Mouse (Mus musculus): ENCODE data around the gene D5Ertd579e. TPM values are rescaled to one million over a fixed set of nuclear protein-coding genes. Genes with fewer than 3 reads are reported as not detected.
A peak's percentile ranks its signal among the peaks of the same experiment; 100 is the strongest.

D5Ertd579e gene
- total and polyA plus RNA-seq, 2 experiments = 12.7 to 31.5 TPM

DNA sequence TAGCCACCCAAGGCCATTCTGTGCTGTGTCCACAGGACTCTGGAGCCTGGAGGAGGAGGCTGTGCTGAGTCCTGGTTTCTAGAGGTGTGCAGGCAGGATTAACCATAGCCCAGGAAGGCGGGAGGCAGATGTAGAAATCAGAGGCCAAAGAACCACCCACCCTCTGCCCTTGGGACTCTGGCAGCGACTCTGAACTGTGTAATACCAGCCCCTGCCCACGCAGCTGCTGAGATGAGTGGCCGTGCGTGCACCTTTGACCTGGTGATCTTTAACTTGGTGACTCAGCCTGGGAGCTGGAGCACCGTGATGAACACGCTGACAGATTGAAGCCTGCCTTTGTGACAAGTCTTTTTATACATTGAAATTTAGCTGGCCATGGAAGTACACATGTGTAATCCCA is 28.4 kb upstream of the D5Ertd579e start:
- no peaks in the 10 kb centered on the region for H3K27me3 ChIP-seq (ENCODE audit: control insufficient read depth, insufficient read depth, low read length)
- TF ChIP-seq CTCF (IDR thresholded peaks at IDR 0.05; ENCODE audit: low read depth, low read length) (no peak), POLR2A (IDR thresholded peaks at IDR 0.05; ENCODE audit: extremely low read depth, insufficient read depth, low read length) (no peak)
- H3K4me3 ChIP-seq (ENCODE audit: insufficient read depth, low read depth, low read length) = no peak overlapping the region
- WGBS = 15% methylated on average over 7 of the region's 7 CpGs
- H3K27ac ChIP-seq (replicated peaks; ENCODE audit: insufficient read depth, low read depth, low read length) = peak overlapping the region; percentile 68
- H3K36me3 ChIP-seq (ENCODE audit: control insufficient read depth, insufficient read depth, low read length) = no peaks in the 10 kb centered on the region
- H3K9ac ChIP-seq (ENCODE audit: low read depth, low read length) = no peak overlapping the region
- peak; percentile 98 for DNase-seq (ENCODE audit: extremely low read depth, low read depth, low spot score)
- no peaks in the 10 kb centered on the region for H3K79me2 ChIP-seq (ENCODE audit: control insufficient read depth, insufficient read depth, low read length)
- peaks cover 23% of the 10 kb centered on the region for H3K4me1 ChIP-seq (ENCODE audit: control insufficient read depth, insufficient read depth, low read length)

DNA sequence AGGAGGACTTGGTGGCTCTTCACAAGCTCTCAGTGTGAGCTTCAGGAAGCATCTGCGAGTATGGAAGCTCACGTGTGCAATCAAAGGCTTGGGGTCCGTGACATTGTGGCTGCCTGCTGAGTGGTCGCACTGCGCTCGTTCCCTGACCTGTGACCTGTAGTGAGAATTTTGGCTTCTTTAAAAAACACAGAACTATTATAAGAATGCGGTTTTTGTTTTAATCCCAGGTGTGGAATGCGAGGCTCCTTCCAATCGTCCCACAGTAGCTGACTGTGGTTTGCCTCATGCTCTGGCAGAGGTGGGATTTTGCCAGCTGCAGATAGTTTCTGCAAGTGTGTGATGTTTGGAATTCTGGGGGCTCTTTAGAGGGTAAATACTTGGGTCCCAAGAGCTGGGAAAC is 27.5 kb upstream of the D5Ertd579e start:
- no peaks in the 10 kb centered on the region for H3K27me3 ChIP-seq (ENCODE audit: control insufficient read depth, insufficient read depth, low read length)
- TF ChIP-seq POLR2A (IDR thresholded peaks at IDR 0.05; ENCODE audit: extremely low read depth, insufficient read depth, low read length) (no peak), CTCF (IDR thresholded peaks at IDR 0.05; ENCODE audit: low read depth, low read length) (no peak)
- peak overlapping the region; percentile 68 for H3K27ac ChIP-seq (replicated peaks; ENCODE audit: insufficient read depth, low read depth, low read length)
- peaks cover 16% of the 10 kb centered on the region for H3K4me1 ChIP-seq (ENCODE audit: control insufficient read depth, insufficient read depth, low read length)
- H3K9ac ChIP-seq (ENCODE audit: low read depth, low read length) = no peak overlapping the region
- DNase-seq (ENCODE audit: extremely low read depth, low read depth, low spot score) = no peak
- H3K4me3 ChIP-seq (ENCODE audit: insufficient read depth, low read depth, low read length) = no peak overlapping the region
- H3K79me2 ChIP-seq (ENCODE audit: control insufficient read depth, insufficient read depth, low read length) = no peaks in the 10 kb centered on the region
- no peaks in the 10 kb centered on the region for H3K36me3 ChIP-seq (ENCODE audit: control insufficient read depth, insufficient read depth, low read length)
- 92% methylated on average over 9 of the region's 9 CpGs for WGBS

DNA sequence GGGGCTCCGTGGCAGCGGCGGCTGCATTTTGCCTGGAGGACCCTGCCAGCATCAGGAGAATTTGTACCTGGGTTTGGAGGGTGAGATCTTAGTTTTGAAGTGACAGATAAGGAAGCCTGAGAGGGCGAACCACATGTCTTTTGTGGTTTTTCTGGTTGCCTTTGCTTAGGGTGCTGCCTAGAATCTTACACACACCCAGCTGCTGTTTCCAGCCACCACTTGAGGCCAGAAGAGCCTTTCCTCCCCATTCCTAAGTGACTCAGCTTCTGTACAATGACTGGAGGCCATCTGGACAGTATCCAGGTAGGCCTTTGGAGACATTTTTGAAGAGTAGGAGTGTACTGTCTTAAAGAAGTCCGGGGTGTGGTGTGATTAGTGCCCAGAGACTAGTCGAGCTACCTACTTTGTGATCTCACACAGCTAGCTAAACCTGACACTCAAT is 26.6 kb upstream of the D5Ertd579e start:
- H3K27me3 ChIP-seq (ENCODE audit: control insufficient read depth, insufficient read depth, low read length) = no peaks in the 10 kb centered on the region
- 87% methylated on average over 6 of the region's 6 CpGs for WGBS
- no peak overlapping the region for H3K4me3 ChIP-seq (ENCODE audit: insufficient read depth, low read depth, low read length)
- peaks cover 8% of the 10 kb centered on the region for H3K4me1 ChIP-seq (ENCODE audit: control insufficient read depth, insufficient read depth, low read length)
- H3K9ac ChIP-seq (ENCODE audit: low read depth, low read length) = no peak overlapping the region
- TF ChIP-seq CTCF (IDR thresholded peaks at IDR 0.05; ENCODE audit: low read depth, low read length) (no peak), POLR2A (IDR thresholded peaks at IDR 0.05; ENCODE audit: extremely low read depth, insufficient read depth, low read length) (no peak)
- no peak overlapping the region for H3K27ac ChIP-seq (replicated peaks; ENCODE audit: insufficient read depth, low read depth, low read length)
- no peaks in the 10 kb centered on the region for H3K79me2 ChIP-seq (ENCODE audit: control insufficient read depth, insufficient read depth, low read length)
- no peak for DNase-seq (ENCODE audit: extremely low read depth, low read depth, low spot score)
- H3K36me3 ChIP-seq (ENCODE audit: control insufficient read depth, insufficient read depth, low read length) = no peaks in the 10 kb centered on the region

DNA sequence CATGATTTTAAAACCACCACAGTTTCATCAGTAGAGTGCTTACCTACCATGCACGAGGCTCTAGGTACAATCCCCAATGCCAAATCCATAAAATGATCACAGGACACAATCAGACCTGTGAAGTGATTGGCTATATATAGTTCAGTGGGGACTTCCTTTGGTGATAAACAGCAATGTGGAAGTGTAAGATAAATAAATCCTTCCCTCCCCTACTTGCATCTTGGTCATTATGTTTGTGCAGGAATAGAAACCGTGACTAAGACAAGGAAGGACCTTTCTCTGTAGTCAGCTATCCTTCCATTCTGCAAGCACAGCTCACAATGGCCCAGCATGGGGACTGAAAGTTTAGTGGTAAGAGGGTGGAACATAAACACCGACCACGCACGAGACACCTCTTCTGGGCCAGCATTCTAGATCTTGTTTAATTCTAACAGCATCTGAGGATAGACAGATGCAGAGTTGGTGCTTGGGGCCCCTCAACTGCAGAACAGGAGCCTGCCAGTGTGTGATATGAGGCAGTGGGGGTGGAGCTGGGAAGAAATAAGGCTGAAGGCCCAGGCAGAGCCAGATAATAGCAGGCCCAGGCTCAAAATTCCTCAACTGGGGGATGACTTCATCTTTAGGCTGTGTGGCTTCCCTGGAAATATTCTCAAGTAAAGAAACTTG is 25.0 kb upstream of the D5Ertd579e start:
- no peak overlapping the region for H3K9ac ChIP-seq (ENCODE audit: low read depth, low read length)

DNA sequence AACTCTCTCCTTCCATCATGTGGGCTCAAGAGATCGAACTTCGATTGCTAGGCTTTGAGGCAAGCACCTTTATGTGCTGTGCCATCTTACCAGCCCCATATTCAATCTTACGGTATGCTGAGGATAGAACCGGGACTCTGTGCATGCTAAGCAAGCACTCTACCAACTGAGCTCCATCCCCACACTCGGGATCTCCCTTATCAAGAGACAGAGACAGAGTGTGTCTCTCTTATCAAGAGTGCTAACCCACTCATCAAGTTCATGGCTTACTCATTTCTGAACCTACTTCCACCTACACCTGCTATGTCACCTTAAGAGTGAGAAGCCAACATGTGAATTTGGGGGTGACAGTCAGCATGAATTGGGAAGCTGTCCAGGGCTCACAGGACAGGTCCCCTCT is 24.4 kb upstream of the D5Ertd579e start:
- no peak overlapping the region for H3K4me3 ChIP-seq (ENCODE audit: insufficient read depth, low read depth, low read length)
- TF ChIP-seq POLR2A (IDR thresholded peaks at IDR 0.05; ENCODE audit: extremely low read depth, insufficient read depth, low read length) (no peak), CTCF (IDR thresholded peaks at IDR 0.05; ENCODE audit: low read depth, low read length) (no peak)
- no peak overlapping the region for H3K9ac ChIP-seq (ENCODE audit: low read depth, low read length)
- no peaks in the 10 kb centered on the region for H3K36me3 ChIP-seq (ENCODE audit: control insufficient read depth, insufficient read depth, low read length)
- DNase-seq (ENCODE audit: extremely low read depth, low read depth, low spot score) = no peak
- no peaks in the 10 kb centered on the region for H3K27me3 ChIP-seq (ENCODE audit: control insufficient read depth, insufficient read depth, low read length)
- H3K79me2 ChIP-seq (ENCODE audit: control insufficient read depth, insufficient read depth, low read length) = no peaks in the 10 kb centered on the region
- H3K4me1 ChIP-seq (ENCODE audit: control insufficient read depth, insufficient read depth, low read length) = peaks cover 2% of the 10 kb centered on the region; the same call in 1 of the 2 replicates
- H3K27ac ChIP-seq (replicated peaks; ENCODE audit: insufficient read depth, low read depth, low read length) = no peak overlapping the region
- 85% methylated on average over 5 of the region's 5 CpGs for WGBS

More for the DNA sequence above, 25.0 kb upstream of the D5Ertd579e start:
- Histone ChIP-seq H3K36me3 (ENCODE audit: control insufficient read depth, insufficient read depth, low read length) (no peaks in the 10 kb centered on the region), H3K4me3 (ENCODE audit: insufficient read depth, low read depth, low read length) (no peak overlapping the region), H3K27ac (replicated peaks; ENCODE audit: insufficient read depth, low read depth, low read length) (peak overlapping the region; percentile 9; the same call in 1 of the 2 replicates), H3K79me2 (ENCODE audit: control insufficient read depth, insufficient read depth, low read length) (no peaks in the 10 kb centered on the region), H3K4me1 (ENCODE audit: control insufficient read depth, insufficient read depth, low read length) (peaks cover 2% of the 10 kb centered on the region; the same call in 1 of the 2 replicates), H3K27me3 (ENCODE audit: control insufficient read depth, insufficient read depth, low read length) (no peaks in the 10 kb centered on the region)
- TF ChIP-seq CTCF (IDR thresholded peaks at IDR 0.05; ENCODE audit: low read depth, low read length) = no peak
- no peak for TF ChIP-seq POLR2A (IDR thresholded peaks at IDR 0.05; ENCODE audit: extremely low read depth, insufficient read depth, low read length)
- WGBS = 66% methylated on average over 5 of the region's 5 CpGs
- DNase-seq (ENCODE audit: extremely low read depth, low read depth, low spot score) = no peak

DNA sequence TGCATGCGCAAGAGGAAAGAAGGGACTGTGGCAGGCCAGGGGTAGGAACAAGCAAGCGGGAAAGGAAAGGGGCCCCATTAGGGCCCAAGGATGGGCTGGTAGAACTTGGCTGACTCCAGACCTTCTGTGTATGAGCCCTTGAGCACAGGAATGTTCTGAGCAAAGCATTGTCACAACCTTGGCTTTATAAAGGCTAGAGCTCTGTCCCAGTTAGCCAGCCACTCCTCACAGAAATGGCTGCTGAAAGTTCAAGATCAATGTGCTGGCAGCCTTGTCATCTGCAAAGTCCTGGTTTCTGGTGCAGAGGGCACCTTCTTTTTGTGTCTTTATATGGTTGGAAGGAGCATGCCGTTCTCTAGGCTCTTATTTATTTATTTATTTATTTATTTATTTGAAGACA is 23.8 kb upstream of the D5Ertd579e start:
- Histone ChIP-seq H3K9ac (ENCODE audit: low read depth, low read length) (no peak overlapping the region), H3K36me3 (ENCODE audit: control insufficient read depth, insufficient read depth, low read length) (no peaks in the 10 kb centered on the region), H3K27me3 (ENCODE audit: control insufficient read depth, insufficient read depth, low read length) (no peaks in the 10 kb centered on the region), H3K79me2 (ENCODE audit: control insufficient read depth, insufficient read depth, low read length) (no peaks in the 10 kb centered on the region), H3K4me3 (ENCODE audit: insufficient read depth, low read depth, low read length) (no peak overlapping the region), H3K27ac (replicated peaks; ENCODE audit: insufficient read depth, low read depth, low read length) (no peak overlapping the region), H3K4me1 (ENCODE audit: control insufficient read depth, insufficient read depth, low read length) (peaks cover 2% of the 10 kb centered on the region; the same call in 1 of the 2 replicates)
- no peak for DNase-seq (ENCODE audit: extremely low read depth, low read depth, low spot score)
- TF ChIP-seq POLR2A (IDR thresholded peaks at IDR 0.05; ENCODE audit: extremely low read depth, insufficient read depth, low read length) = no peak
- no peak for TF ChIP-seq CTCF (IDR thresholded peaks at IDR 0.05; ENCODE audit: low read depth, low read length)
- WGBS = 89% methylated on average over 3 of the region's 3 CpGs
